ENCODE assay signal across 13 mouse cellular contexts in genomic region chr4:81430105-81430504, GRCm38 (mm10). TPM values are rescaled to one million over a fixed set of nuclear protein-coding genes. Genes with fewer than 3 reads are reported as not detected.
DNase-seq lines count a peak whose midpoint lies in the region; ATAC-seq lines count a peak whose summit lies in the region.
"Had no signal": no experiment of that assay in that cellular context is flagged by ENCODE, and none has a peak within 500 bp of the region (broad histone marks: within the 10 kb centered on the region; RNA-seq: fewer than 3 reads in every experiment).

No protein-coding gene starts in this region.

- H3K4me2 ChIP-seq in forebrain, embryonic 16.5 days (ENCODE audit: low read length) = no peak overlapping the region
- H3K4me2 ChIP-seq in forebrain, embryonic 14.5 days (ENCODE audit: low read length) = no peak overlapping the region
- H3K4me2 ChIP-seq in heart, embryonic 15.5 days = no peak overlapping the region
- H3K4me2 ChIP-seq: embryonic facial prominence, embryonic 15.5 days; neural tube, embryonic 12.5 days had no signal

- no peaks in the 10 kb centered on the region for H3K36me3 ChIP-seq in forebrain, embryonic 16.5 days (ENCODE audit: control insufficient read depth, insufficient read depth)
- no peaks in the 10 kb centered on the region for H3K36me3 ChIP-seq in forebrain, embryonic 14.5 days (ENCODE audit: control insufficient read depth, insufficient read depth, low read length)
- H3K36me3 ChIP-seq in heart, embryonic 15.5 days = no peaks in the 10 kb centered on the region
- H3K36me3 ChIP-seq: embryonic facial prominence, embryonic 15.5 days; neural tube, embryonic 12.5 days had no signal

- H3K27me3 ChIP-seq in forebrain, embryonic 16.5 days (replicated peaks; ENCODE audit: control insufficient read depth, insufficient read depth, low read length) = no peaks in the 10 kb centered on the region
- no peaks in the 10 kb centered on the region for H3K27me3 ChIP-seq in forebrain, embryonic 14.5 days (replicated peaks; ENCODE audit: control insufficient read depth, insufficient read depth, low read length)
- H3K27me3 ChIP-seq in heart, embryonic 15.5 days = no peaks in the 10 kb centered on the region
- H3K27me3 ChIP-seq: embryonic facial prominence, embryonic 15.5 days; neural tube, embryonic 12.5 days had no signal

- no peak overlapping the region for H3K9ac ChIP-seq in forebrain, embryonic 16.5 days (replicated peaks; ENCODE audit: low read depth, low read length)
- no peak overlapping the region for H3K9ac ChIP-seq in forebrain, embryonic 14.5 days (ENCODE audit: low read length)
- H3K9ac ChIP-seq in heart, embryonic 15.5 days = no peak overlapping the region
- H3K9ac ChIP-seq: embryonic facial prominence, embryonic 15.5 days; neural tube, embryonic 12.5 days had no signal

- H3K4me3 ChIP-seq in forebrain, embryonic 16.5 days (replicated peaks; ENCODE audit: low read length) = no peak overlapping the region
- no peak overlapping the region for H3K4me3 ChIP-seq in forebrain, embryonic 14.5 days (ENCODE audit: low read depth, low read length)
- no peak overlapping the region for H3K4me3 ChIP-seq in heart, embryonic 15.5 days
- H3K4me3 ChIP-seq: embryonic facial prominence, embryonic 15.5 days; hindbrain, embryonic 10.5 days; neural tube, embryonic 12.5 days had no signal

- no peak for DNase-seq in forebrain, embryonic 14.5 days (ENCODE audit: low spot score)
- DNase-seq in layer of hippocampus, adult 11-12 months (ENCODE audit: low spot score) = peak; percentile 21
- no peak for DNase-seq in layer of hippocampus, postnatal 10 days (ENCODE audit: low spot score in 2 of 2)
- peak; percentile 10 for DNase-seq in R1 (ENCODE audit: low read depth, low spot score)
- no peak for DNase-seq in ovary, adult 18-20 months (ENCODE audit: low spot score)
- no peak for DNase-seq in thymus, adult 18-20 months
- DNase-seq: thymus, postnatal 4 days had no signal

- H3K27ac ChIP-seq in forebrain, embryonic 16.5 days (ENCODE audit: low read length) = no peak overlapping the region
- H3K27ac ChIP-seq in forebrain, embryonic 14.5 days (ENCODE audit: low read depth, low read length) = no peak overlapping the region
- H3K27ac ChIP-seq in heart, embryonic 15.5 days = peak overlapping the region; percentile 1
- H3K27ac ChIP-seq: embryonic facial prominence, embryonic 15.5 days; hindbrain, embryonic 10.5 days; macrophage; neural tube, embryonic 12.5 days had no signal

- ATAC-seq in forebrain, embryonic 16.5 days = peak; percentile 36; the same call in 1 of the 2 replicates
- no peak for ATAC-seq in forebrain, embryonic 14.5 days
- no peak for ATAC-seq in heart, embryonic 15.5 days (replicated peaks; ENCODE audit: insufficient number of reproducible peaks, insufficient read depth, low FRiP score, low read depth)

- no peaks in the 10 kb centered on the region for H3K4me1 ChIP-seq in forebrain, embryonic 16.5 days (replicated peaks; ENCODE audit: control insufficient read depth, insufficient read depth, low read length)
- H3K4me1 ChIP-seq in forebrain, embryonic 14.5 days (ENCODE audit: control insufficient read depth, insufficient read depth, low read length) = no peaks in the 10 kb centered on the region
- H3K4me1 ChIP-seq in heart, embryonic 15.5 days (replicated peaks) = peaks cover 17% of the 10 kb centered on the region
- H3K4me1 ChIP-seq: embryonic facial prominence, embryonic 15.5 days; hindbrain, embryonic 10.5 days; neural tube, embryonic 12.5 days had no signal

- 60% methylated on average over 3 of the region's 3 CpGs for WGBS in forebrain, embryonic 16.5 days
- WGBS in forebrain, embryonic 14.5 days = 56% methylated on average over 3 of the region's 3 CpGs
- WGBS in heart, embryonic 15.5 days = 64% methylated on average over 3 of the region's 3 CpGs

- no peaks in the 10 kb centered on the region for H3K9me3 ChIP-seq in forebrain, embryonic 16.5 days (ENCODE audit: control insufficient read depth, low read length)
- H3K9me3 ChIP-seq in forebrain, embryonic 14.5 days (replicated peaks; ENCODE audit: control insufficient read depth, low read length) = no peaks in the 10 kb centered on the region
- no peaks in the 10 kb centered on the region for H3K9me3 ChIP-seq in heart, embryonic 15.5 days (replicated peaks)
- H3K9me3 ChIP-seq: embryonic facial prominence, embryonic 15.5 days; hindbrain, embryonic 10.5 days; neural tube, embryonic 12.5 days had no signal

RNA-seq across cellular contexts. Expression of gene Mpdz, which starts 12.5 kb away (rescaled TPM):
- polyA plus RNA-seq in forebrain, embryonic 16.5 days (2015; fragmentation: Nextera tagmentation; extraction: Ambion mirVana) = 21.6 and 22.0 TPM in 2 replicates
- polyA plus RNA-seq in forebrain, embryonic 14.5 days (2014; fragmentation: Nextera tagmentation; extraction: Ambion mirVana) = 17.0 and 19.1 TPM in 2 replicates
- total RNA-seq in layer of hippocampus, postnatal 10 days (2021) = 10 to 100 TPM; 40.9 to 45.2 TPM
- 17.5 and 24.0 TPM in 2 replicates for polyA plus RNA-seq in heart, embryonic 15.5 days (2015; fragmentation: Nextera tagmentation; extraction: Ambion mirVana)
- polyA plus RNA-seq: macrophage had no signal

Comparison
In these comparisons a context has a peak if more than half of its experiments do, and no peak if none do; other contexts are left out.
1. DNase-seq: peak in layer of hippocampus, adult 11-12 months (single experiment) and R1 (single experiment); none in forebrain, embryonic 14.5 days (single experiment), layer of hippocampus, postnatal 10 days (0 of 2), ovary, adult 18-20 months (single experiment) and thymus, adult 18-20 months (0 of 2).